Comparison of ENCODE assay signal across 8 mouse cellular contexts in genomic region chr3:64842299-64842698, GRCm38 (mm10). TPM values are rescaled to one million over a fixed set of nuclear protein-coding genes. Genes with fewer than 3 reads are reported as not detected.
DNase-seq lines count a peak whose midpoint lies in the region; ATAC-seq and TF ChIP-seq lines count a peak whose summit lies in the region.
"Had no signal": no experiment of that assay in that cellular context is flagged by ENCODE, and none has a peak within 500 bp of the region (broad histone marks: within the 10 kb centered on the region; RNA-seq: fewer than 3 reads in every experiment).

No protein-coding gene starts in this region.

- H3K27me3 ChIP-seq in embryonic facial prominence, embryonic 14.5 days (replicated peaks; ENCODE audit: control insufficient read depth, insufficient read depth, low read length), result no peaks in the 10 kb centered on the region
- no peaks in the 10 kb centered on the region for H3K27me3 ChIP-seq in limb, embryonic 14.5 days (ENCODE audit: control insufficient read depth, insufficient read depth, low read length)
- H3K27me3 ChIP-seq: hindbrain, embryonic 15.5 days had no signal

- no peak for ATAC-seq in embryonic facial prominence, embryonic 14.5 days (ENCODE audit: low read depth)
- ATAC-seq in limb, embryonic 14.5 days (ENCODE audit: low FRiP score, low read depth), result no peak

- WGBS in embryonic facial prominence, embryonic 14.5 days, result 12% methylated on average over 4 of the region's 4 CpGs
- WGBS in limb, embryonic 14.5 days, result 13% methylated on average over 4 of the region's 4 CpGs

- H3K4me1 ChIP-seq in embryonic facial prominence, embryonic 14.5 days (ENCODE audit: control insufficient read depth, insufficient read depth, low read length), result no peaks in the 10 kb centered on the region
- H3K4me1 ChIP-seq in limb, embryonic 14.5 days (ENCODE audit: control insufficient read depth, insufficient read depth, low read length), result no peaks in the 10 kb centered on the region
- H3K4me1 ChIP-seq: hindbrain, embryonic 15.5 days had no signal

- H3K4me3 ChIP-seq in embryonic facial prominence, embryonic 14.5 days (ENCODE audit: low read depth, low read length), result no peak overlapping the region
- H3K4me3 ChIP-seq in limb, embryonic 14.5 days (replicated peaks; ENCODE audit: low read length), result no peak overlapping the region
- H3K4me3 ChIP-seq: hindbrain, embryonic 15.5 days had no signal

- no peak overlapping the region for H3K9ac ChIP-seq in embryonic facial prominence, embryonic 14.5 days (ENCODE audit: low read depth, low read length)
- H3K9ac ChIP-seq in limb, embryonic 14.5 days (ENCODE audit: low read depth, low read length, severe bottlenecking), result no peak overlapping the region
- H3K9ac ChIP-seq: hindbrain, embryonic 15.5 days had no signal

- no peak overlapping the region for H3K4me2 ChIP-seq in embryonic facial prominence, embryonic 14.5 days (ENCODE audit: low read depth, low read length)
- no peak overlapping the region for H3K4me2 ChIP-seq in limb, embryonic 14.5 days (replicated peaks; ENCODE audit: low read depth, low read length, severe bottlenecking)
- H3K4me2 ChIP-seq: hindbrain, embryonic 15.5 days had no signal

- TF ChIP-seq POLR2A in limb, embryonic 14.5 days (IDR thresholded peaks at IDR 0.05; ENCODE audit: borderline replicate concordance, extremely low read depth, insufficient read depth, insufficient read length), result no peak

- H3K9me3 ChIP-seq in embryonic facial prominence, embryonic 14.5 days (ENCODE audit: control insufficient read depth, low read length), result no peaks in the 10 kb centered on the region
- no peaks in the 10 kb centered on the region for H3K9me3 ChIP-seq in limb, embryonic 14.5 days (ENCODE audit: control insufficient read depth, low read length)
- H3K9me3 ChIP-seq: hindbrain, embryonic 15.5 days had no signal

- H3K36me3 ChIP-seq in embryonic facial prominence, embryonic 14.5 days (ENCODE audit: control insufficient read depth, insufficient read depth, low read length), result no peaks in the 10 kb centered on the region
- H3K36me3 ChIP-seq in limb, embryonic 14.5 days (ENCODE audit: control insufficient read depth, insufficient read depth, low read length), result no peaks in the 10 kb centered on the region
- H3K36me3 ChIP-seq: hindbrain, embryonic 15.5 days had no signal

- DNase-seq in urinary bladder, postnatal 25 days (ENCODE audit: low spot score), result peak; percentile 41
- no peak for DNase-seq in urinary bladder, postnatal 10 days (ENCODE audit: low spot score)
- peak; percentile 24 for DNase-seq in adrenal gland, postnatal 25 days
- DNase-seq in embryonic facial prominence, embryonic 14.5 days (ENCODE audit: low spot score), result peak; percentile 59
- peak; percentile 14 to 57 for DNase-seq in kidney, adult 8-10 months
- peak; percentile 18 for DNase-seq in limb, embryonic 14.5 days (ENCODE audit: low spot score)
- peak; percentile 39 for DNase-seq in right cerebral cortex, adult 18-20 months

- no peak overlapping the region for H3K27ac ChIP-seq in embryonic facial prominence, embryonic 14.5 days (replicated peaks; ENCODE audit: low read depth, low read length)
- no peak overlapping the region for H3K27ac ChIP-seq in limb, embryonic 14.5 days (replicated peaks; ENCODE audit: low read depth, low read length)
- H3K27ac ChIP-seq: hindbrain, embryonic 15.5 days had no signal

RNA-seq across cellular contexts. Expression of gene Vmn2r7, which starts 2.3 kb away (rescaled TPM):
- total RNA-seq in adrenal gland, postnatal 25 days (2021), result not detected in 2 replicates
- not detected in 2 replicates for polyA plus RNA-seq in embryonic facial prominence, embryonic 14.5 days (2014; fragmentation: Nextera tagmentation; extraction: Ambion mirVana)
- polyA plus RNA-seq in limb, embryonic 14.5 days (2012; rRNA removed), result not detected in 2 replicates
- not detected in 2 replicates for polyA plus RNA-seq in limb, embryonic 14.5 days (2014; fragmentation: Nextera tagmentation; extraction: Ambion mirVana)
- polyA plus RNA-seq: hindbrain, embryonic 15.5 days had no signal
